Mouse (Mus musculus): ENCODE data around the gene Nek1. TPM values are rescaled to one million over a fixed set of nuclear protein-coding genes. Genes with fewer than 3 reads are reported as not detected.

Gene Nek1
- polyA plus RNA-seq, 2 experiments, result 10.8 to 23.0 TPM

DNA sequence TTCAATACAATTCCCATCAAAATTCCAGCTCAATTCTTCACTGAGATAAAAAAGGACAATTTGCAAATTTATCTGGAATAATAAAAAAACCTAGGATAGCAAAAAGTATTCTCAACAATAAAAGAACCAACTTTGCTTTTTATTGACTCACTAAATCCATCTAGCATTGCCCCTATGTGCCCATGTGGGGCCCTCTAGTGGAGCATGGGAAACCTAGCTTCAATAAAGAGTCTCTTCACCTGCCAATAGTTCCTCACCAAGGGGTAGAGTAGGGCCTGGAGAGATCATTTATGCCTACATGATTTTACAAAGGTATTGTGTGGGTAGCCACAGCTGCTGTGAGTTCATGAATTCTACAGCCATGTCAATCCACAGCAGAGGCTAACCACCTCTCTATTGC, 66.1 kb downstream of the Nek1 start:
- no peak for TF ChIP-seq POLR2A (IDR thresholded peaks at IDR 0.05; ENCODE audit: borderline replicate concordance, extremely low read depth, insufficient read depth, insufficient read length)
- 0 out of 2 replicates have a peak, but pooled peaks cover 3% of the 10 kb centered on the region for H3K36me3 ChIP-seq (ENCODE audit: control insufficient read depth, insufficient read depth, low read length)
- H3K4me3 ChIP-seq (replicated peaks; ENCODE audit: low read length), result no peak overlapping the region
- H3K27ac ChIP-seq (replicated peaks; ENCODE audit: low read depth, low read length), result no peak overlapping the region
- no peak overlapping the region for H3K9ac ChIP-seq (ENCODE audit: low read depth, low read length, severe bottlenecking)
- H3K4me2 ChIP-seq (replicated peaks; ENCODE audit: low read depth, low read length, severe bottlenecking), result no peak overlapping the region
- no peaks in the 10 kb centered on the region for H3K9me3 ChIP-seq (ENCODE audit: control insufficient read depth, low read length)
- no peaks in the 10 kb centered on the region for H3K27me3 ChIP-seq (ENCODE audit: control insufficient read depth, insufficient read depth, low read length)
- no peak for ATAC-seq (ENCODE audit: low FRiP score, low read depth)
- DNase-seq (ENCODE audit: low spot score), result no peak
- no peaks in the 10 kb centered on the region for H3K4me1 ChIP-seq (ENCODE audit: control insufficient read depth, insufficient read depth, low read length)

DNA sequence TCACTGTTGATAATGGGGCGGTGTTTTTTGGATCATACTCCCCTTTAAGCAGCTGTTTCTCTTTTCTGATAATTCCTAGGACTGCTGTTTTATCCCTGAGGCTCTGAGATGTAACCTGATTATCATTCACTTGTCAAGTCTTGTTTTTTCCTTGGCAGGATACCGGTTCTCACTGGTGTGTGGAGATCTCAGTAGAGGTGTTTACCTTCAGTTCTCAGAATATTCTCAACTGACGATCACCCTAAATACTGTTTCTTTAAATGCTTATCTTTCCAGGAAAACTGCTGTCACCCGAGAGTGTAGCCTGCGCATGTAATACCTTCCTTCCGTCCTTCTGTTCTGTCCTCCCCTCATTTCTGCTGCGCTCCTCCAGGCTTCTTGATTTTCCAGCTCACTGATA, 67.4 kb downstream of the Nek1 start:
- no peak overlapping the region for H3K4me3 ChIP-seq (replicated peaks; ENCODE audit: low read length)
- H3K36me3 ChIP-seq (ENCODE audit: control insufficient read depth, insufficient read depth, low read length), result 0 out of 2 replicates have a peak, but pooled peaks cover 3% of the 10 kb centered on the region
- no peaks in the 10 kb centered on the region for H3K27me3 ChIP-seq (ENCODE audit: control insufficient read depth, insufficient read depth, low read length)
- DNase-seq (ENCODE audit: low spot score) (no peak), ATAC-seq (ENCODE audit: low FRiP score, low read depth) (no peak)
- 80% methylated on average over 7 of the region's 7 CpGs for WGBS
- H3K4me2 ChIP-seq (replicated peaks; ENCODE audit: low read depth, low read length, severe bottlenecking), result no peak overlapping the region
- no peak for TF ChIP-seq POLR2A (IDR thresholded peaks at IDR 0.05; ENCODE audit: borderline replicate concordance, extremely low read depth, insufficient read depth, insufficient read length)
- H3K9ac ChIP-seq (ENCODE audit: low read depth, low read length, severe bottlenecking), result no peak overlapping the region
- no peaks in the 10 kb centered on the region for H3K9me3 ChIP-seq (ENCODE audit: control insufficient read depth, low read length)
- no peaks in the 10 kb centered on the region for H3K4me1 ChIP-seq (ENCODE audit: control insufficient read depth, insufficient read depth, low read length)
- no peak overlapping the region for H3K27ac ChIP-seq (replicated peaks; ENCODE audit: low read depth, low read length)

- TF ChIP-seq POLR2A (IDR thresholded peaks at IDR 0.05; ENCODE audit: borderline replicate concordance, extremely low read depth, insufficient read depth, insufficient read length), result no peak
- H3K9me3 ChIP-seq (ENCODE audit: control insufficient read depth, low read length), result no peaks in the 10 kb centered on the region
- no peak overlapping the region for H3K4me2 ChIP-seq (replicated peaks; ENCODE audit: low read depth, low read length, severe bottlenecking)
- peaks cover 17% of the 10 kb centered on the region for H3K36me3 ChIP-seq (ENCODE audit: control insufficient read depth, insufficient read depth, low read length)
- H3K9ac ChIP-seq (ENCODE audit: low read depth, low read length, severe bottlenecking), result no peak overlapping the region
- no peak for ATAC-seq (ENCODE audit: low FRiP score, low read depth)
- no peaks in the 10 kb centered on the region for H3K27me3 ChIP-seq (ENCODE audit: control insufficient read depth, insufficient read depth, low read length)
- no peak overlapping the region for H3K27ac ChIP-seq (replicated peaks; ENCODE audit: low read depth, low read length)
- DNase-seq (ENCODE audit: low spot score), result no peak
- no peak overlapping the region for H3K4me3 ChIP-seq (replicated peaks; ENCODE audit: low read length)
- H3K4me1 ChIP-seq (ENCODE audit: control insufficient read depth, insufficient read depth, low read length), result no peaks in the 10 kb centered on the region
Measured at GRCm38 (mm10) chr8:61075059-61075458, 82.1 kb downstream of the Nek1 start.

GRCm38 (mm10) chr8:61110496-61110895, 117.5 kb downstream of the Nek1 start:
- Histone ChIP-seq H3K27ac (replicated peaks; ENCODE audit: low read depth, low read length) (no peak overlapping the region), H3K36me3 (ENCODE audit: control insufficient read depth, insufficient read depth, low read length) (peaks cover 13% of the 10 kb centered on the region; the same call in 1 of the 2 replicates), H3K4me3 (replicated peaks; ENCODE audit: low read length) (no peak overlapping the region), H3K4me2 (replicated peaks; ENCODE audit: low read depth, low read length, severe bottlenecking) (no peak overlapping the region), H3K27me3 (ENCODE audit: control insufficient read depth, insufficient read depth, low read length) (no peaks in the 10 kb centered on the region), H3K9ac (ENCODE audit: low read depth, low read length, severe bottlenecking) (no peak overlapping the region), H3K4me1 (ENCODE audit: control insufficient read depth, insufficient read depth, low read length) (no peaks in the 10 kb centered on the region), H3K9me3 (ENCODE audit: control insufficient read depth, low read length) (no peaks in the 10 kb centered on the region)
- DNase-seq (ENCODE audit: low spot score) (no peak), ATAC-seq (ENCODE audit: low FRiP score, low read depth) (no peak)
- TF ChIP-seq POLR2A (IDR thresholded peaks at IDR 0.05; ENCODE audit: borderline replicate concordance, extremely low read depth, insufficient read depth, insufficient read length), result no peak
- 95% methylated on average over 4 of the region's 4 CpGs for WGBS

DNA sequence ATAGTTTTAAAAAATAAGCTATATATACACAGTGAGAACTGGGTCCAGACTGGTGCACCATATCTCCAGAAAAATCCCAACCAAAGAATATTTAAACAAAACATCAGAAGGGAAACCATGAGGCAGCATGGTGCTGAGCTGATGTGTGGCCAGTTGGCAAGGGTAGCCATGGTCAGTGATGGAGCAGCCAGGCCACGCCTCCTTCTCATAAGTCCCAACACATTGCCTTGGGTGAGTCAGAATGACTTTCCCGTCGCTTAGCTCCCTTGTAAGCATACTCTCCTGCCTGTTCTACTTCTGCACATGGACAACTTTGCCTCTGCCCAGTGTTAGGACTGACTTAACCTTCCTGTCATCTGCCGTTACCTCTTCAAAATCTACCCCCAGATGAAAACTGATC, 118.9 kb downstream of the Nek1 start:
- Histone ChIP-seq H3K4me1 (ENCODE audit: control insufficient read depth, insufficient read depth, low read length) (no peaks in the 10 kb centered on the region), H3K27ac (replicated peaks; ENCODE audit: low read depth, low read length) (no peak overlapping the region), H3K4me3 (replicated peaks; ENCODE audit: low read length) (no peak overlapping the region), H3K9me3 (ENCODE audit: control insufficient read depth, low read length) (no peaks in the 10 kb centered on the region), H3K9ac (ENCODE audit: low read depth, low read length, severe bottlenecking) (no peak overlapping the region), H3K27me3 (ENCODE audit: control insufficient read depth, insufficient read depth, low read length) (no peaks in the 10 kb centered on the region), H3K4me2 (replicated peaks; ENCODE audit: low read depth, low read length, severe bottlenecking) (no peak overlapping the region), H3K36me3 (ENCODE audit: control insufficient read depth, insufficient read depth, low read length) (peaks cover 7% of the 10 kb centered on the region; the same call in 1 of the 2 replicates)
- no peak for TF ChIP-seq POLR2A (IDR thresholded peaks at IDR 0.05; ENCODE audit: borderline replicate concordance, extremely low read depth, insufficient read depth, insufficient read length)
- ATAC-seq (ENCODE audit: low FRiP score, low read depth), result no peak
- 85% methylated on average over 4 of the region's 4 CpGs for WGBS
- DNase-seq (ENCODE audit: low spot score), result no peak

DNA sequence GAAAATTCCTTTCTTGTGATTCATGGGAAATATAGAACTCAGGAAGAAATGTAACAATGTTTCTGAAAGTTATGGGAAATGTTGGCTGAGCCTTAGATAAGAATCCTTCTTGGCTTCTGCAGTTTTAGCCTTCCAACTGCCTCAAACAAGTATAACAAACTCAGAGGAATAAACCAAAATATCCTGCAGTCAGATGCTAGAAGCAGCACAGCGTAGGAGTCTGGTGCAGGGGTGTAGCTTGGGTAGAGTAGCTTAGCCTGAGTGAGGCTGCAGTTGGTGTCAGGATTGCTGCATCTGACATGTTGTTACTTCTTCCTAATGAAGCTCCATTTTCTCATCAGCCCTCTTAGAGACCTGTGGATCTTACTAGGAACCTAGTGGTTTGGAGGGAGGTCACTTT, 128.6 kb downstream of the Nek1 start:
- Histone ChIP-seq H3K4me1 (ENCODE audit: control insufficient read depth, insufficient read depth, low read length) (no peaks in the 10 kb centered on the region), H3K27me3 (ENCODE audit: control insufficient read depth, insufficient read depth, low read length) (no peaks in the 10 kb centered on the region), H3K4me2 (replicated peaks; ENCODE audit: low read depth, low read length, severe bottlenecking) (no peak overlapping the region), H3K9ac (ENCODE audit: low read depth, low read length, severe bottlenecking) (no peak overlapping the region), H3K27ac (replicated peaks; ENCODE audit: low read depth, low read length) (no peak overlapping the region), H3K4me3 (replicated peaks; ENCODE audit: low read length) (no peak overlapping the region), H3K9me3 (ENCODE audit: control insufficient read depth, low read length) (no peaks in the 10 kb centered on the region), H3K36me3 (ENCODE audit: control insufficient read depth, insufficient read depth, low read length) (peaks cover 17% of the 10 kb centered on the region)
- no peak for ATAC-seq (ENCODE audit: low FRiP score, low read depth)
- WGBS, result 95% methylated on average over 1 of the region's 1 CpGs
- no peak for DNase-seq (ENCODE audit: low spot score)
- TF ChIP-seq POLR2A (IDR thresholded peaks at IDR 0.05; ENCODE audit: borderline replicate concordance, extremely low read depth, insufficient read depth, insufficient read length), result no peak
